Mouse (Mus musculus): ENCODE data around the gene Prrc2a. TPM values are rescaled to one million over a fixed set of nuclear protein-coding genes. Genes with fewer than 3 reads are reported as not detected.

Gene Prrc2a
- polyA plus RNA-seq, 1 experiment, result 373 TPM

GRCm38 (mm10) chr17:35192924-35193323 lies 28.2 kb upstream of the Prrc2a start:
- WGBS, result 80% methylated on average over 5 of the region's 5 CpGs

GRCm38 (mm10) chr17:35191723-35192122 lies 27.0 kb upstream of the Prrc2a start:
- H3K4me1 ChIP-seq (ENCODE audit: control insufficient read depth, insufficient read depth, low read length), result peaks cover 6% of the 10 kb centered on the region
- H3K4me3 ChIP-seq (replicated peaks; ENCODE audit: extremely low read depth, low read depth, low read length), result no peak overlapping the region
- DNase-seq, result no peak
- 76% methylated on average over 2 of the region's 2 CpGs for WGBS
- TF ChIP-seq CTCF (IDR thresholded peaks at IDR 0.05; ENCODE audit: insufficient read depth, low read length) (0 out of 2 replicates have a peak, but pooled peaks have one; percentile 10), POLR2A (IDR thresholded peaks at IDR 0.05; ENCODE audit: borderline replicate concordance, extremely low read depth, low read depth, low read length) (no peak)

More at GRCm38 (mm10) chr17:35192924-35193323, 28.2 kb upstream of the Prrc2a start:
- TF ChIP-seq POLR2A (IDR thresholded peaks at IDR 0.05; ENCODE audit: borderline replicate concordance, extremely low read depth, low read depth, low read length) (no peak), CTCF (IDR thresholded peaks at IDR 0.05; ENCODE audit: insufficient read depth, low read length) (no peak)
- Histone ChIP-seq H3K4me1 (ENCODE audit: control insufficient read depth, insufficient read depth, low read length) (peaks cover 6% of the 10 kb centered on the region), H3K4me3 (replicated peaks; ENCODE audit: extremely low read depth, low read depth, low read length) (no peak overlapping the region)
- DNase-seq, result no peak

- peaks cover 2% of the 10 kb centered on the region; the same call in 1 of the 2 replicates for H3K4me1 ChIP-seq (ENCODE audit: control insufficient read depth, insufficient read depth, low read length)
- 61% methylated on average over 4 of the region's 4 CpGs for WGBS
- DNase-seq, result no peak
These were observed 25.4 kb upstream of the Prrc2a start for GRCm38 (mm10) chr17:35190096-35190495.

GRCm38 (mm10) chr17:35189186-35189585 lies 24.5 kb upstream of the Prrc2a start:
- 22% methylated on average over 1 of the region's 1 CpGs for WGBS
- DNase-seq, result no peak
- peaks cover 2% of the 10 kb centered on the region; the same call in 1 of the 2 replicates for H3K4me1 ChIP-seq (ENCODE audit: control insufficient read depth, insufficient read depth, low read length)
- no peak overlapping the region for H3K4me3 ChIP-seq (replicated peaks; ENCODE audit: extremely low read depth, low read depth, low read length)
- TF ChIP-seq CTCF (IDR thresholded peaks at IDR 0.05; ENCODE audit: insufficient read depth, low read length), result no peak
- no peak for TF ChIP-seq POLR2A (IDR thresholded peaks at IDR 0.05; ENCODE audit: borderline replicate concordance, extremely low read depth, low read depth, low read length)

More at GRCm38 (mm10) chr17:35190096-35190495, 25.4 kb upstream of the Prrc2a start:
- H3K4me3 ChIP-seq (replicated peaks; ENCODE audit: extremely low read depth, low read depth, low read length), result no peak overlapping the region
- TF ChIP-seq CTCF (IDR thresholded peaks at IDR 0.05; ENCODE audit: insufficient read depth, low read length), result no peak
- no peak for TF ChIP-seq POLR2A (IDR thresholded peaks at IDR 0.05; ENCODE audit: borderline replicate concordance, extremely low read depth, low read depth, low read length)

- 71% methylated on average over 7 of the region's 7 CpGs for WGBS
- Histone ChIP-seq H3K4me3 (replicated peaks; ENCODE audit: extremely low read depth, low read depth, low read length) (peak within 1 kb of the TSS; percentile 2), H3K4me1 (ENCODE audit: control insufficient read depth, insufficient read depth, low read length) (peaks cover 2% of the 10 kb centered on the region; the same call in 1 of the 2 replicates)
- DNase-seq, result no peak
- no peak for TF ChIP-seq CTCF (IDR thresholded peaks at IDR 0.05; ENCODE audit: insufficient read depth, low read length)
- no peak for TF ChIP-seq POLR2A (IDR thresholded peaks at IDR 0.05; ENCODE audit: borderline replicate concordance, extremely low read depth, low read depth, low read length)
These were observed 23.4 kb upstream of the Prrc2a start, which contains the start of gene Lst1 for GRCm38 (mm10) chr17:35187959-35188610. TSS of gene Lst1 (minus strand) at chr17:35188439.

GRCm38 (mm10) chr17:35187345-35187744 lies 22.6 kb upstream of the Prrc2a start:
- H3K4me3 ChIP-seq (replicated peaks; ENCODE audit: extremely low read depth, low read depth, low read length), result no peak overlapping the region
- 59% methylated on average over 4 of the region's 4 CpGs for WGBS
- TF ChIP-seq CTCF (IDR thresholded peaks at IDR 0.05; ENCODE audit: insufficient read depth, low read length), result no peak
- TF ChIP-seq POLR2A (IDR thresholded peaks at IDR 0.05; ENCODE audit: borderline replicate concordance, extremely low read depth, low read depth, low read length), result no peak
- DNase-seq, result no peak
- H3K4me1 ChIP-seq (ENCODE audit: control insufficient read depth, insufficient read depth, low read length), result peaks cover 2% of the 10 kb centered on the region; the same call in 1 of the 2 replicates

GRCm38 (mm10) chr17:35186681-35187080 lies 22.0 kb upstream of the Prrc2a start:
- H3K4me1 ChIP-seq (ENCODE audit: control insufficient read depth, insufficient read depth, low read length), result peaks cover 2% of the 10 kb centered on the region; the same call in 1 of the 2 replicates

GRCm38 (mm10) chr17:35185639-35186611 lies 21.2 kb upstream of the Prrc2a start:
- H3K4me1 ChIP-seq (ENCODE audit: control insufficient read depth, insufficient read depth, low read length), result peaks cover 2% of the 10 kb centered on the region; the same call in 1 of the 2 replicates
- 3% methylated on average over 17 of the region's 18 CpGs for WGBS

More at GRCm38 (mm10) chr17:35186681-35187080, 22.0 kb upstream of the Prrc2a start:
- peak overlapping the region; percentile 12 for H3K4me3 ChIP-seq (replicated peaks; ENCODE audit: extremely low read depth, low read depth, low read length)
- DNase-seq, result no peak
- 2% methylated on average over 4 of the region's 4 CpGs for WGBS
- TF ChIP-seq POLR2A (IDR thresholded peaks at IDR 0.05; ENCODE audit: borderline replicate concordance, extremely low read depth, low read depth, low read length), result peak; percentile 31; the same call in 1 of the 2 replicates
- no peak for TF ChIP-seq CTCF (IDR thresholded peaks at IDR 0.05; ENCODE audit: insufficient read depth, low read length)

GRCm38 (mm10) chr17:35180093-35180492 lies 15.4 kb upstream of the Prrc2a start:
- Histone ChIP-seq H3K4me3 (replicated peaks; ENCODE audit: extremely low read depth, low read depth, low read length) (no peak overlapping the region), H3K4me1 (ENCODE audit: control insufficient read depth, insufficient read depth, low read length) (no peaks in the 10 kb centered on the region)
- TF ChIP-seq POLR2A (IDR thresholded peaks at IDR 0.05; ENCODE audit: borderline replicate concordance, extremely low read depth, low read depth, low read length) (no peak), CTCF (IDR thresholded peaks at IDR 0.05; ENCODE audit: insufficient read depth, low read length) (no peak)
- 75% methylated on average over 5 of the region's 5 CpGs for WGBS
- no peak for DNase-seq

More at GRCm38 (mm10) chr17:35185639-35186611, 21.2 kb upstream of the Prrc2a start:
- peak overlapping the region; percentile 38 for H3K4me3 ChIP-seq (replicated peaks; ENCODE audit: extremely low read depth, low read depth, low read length)
- no peak for TF ChIP-seq CTCF (IDR thresholded peaks at IDR 0.05; ENCODE audit: insufficient read depth, low read length)
- peak; percentile 42; the same call in 1 of the 2 replicates for TF ChIP-seq POLR2A (IDR thresholded peaks at IDR 0.05; ENCODE audit: borderline replicate concordance, extremely low read depth, low read depth, low read length)
- DNase-seq, result peak; percentile 76
